Mouse (Mus musculus): ENCODE measurements around the gene Lrrc3c.
A peak's percentile ranks its signal among the peaks of the same experiment; 100 is the strongest.

The Lrrc3c gene

GRCm38 (mm10) chr11:98628706-98629105, 30.6 kb downstream of the Lrrc3c start:
- DNase-seq (ENCODE audit: low read depth), result no peak

DNA sequence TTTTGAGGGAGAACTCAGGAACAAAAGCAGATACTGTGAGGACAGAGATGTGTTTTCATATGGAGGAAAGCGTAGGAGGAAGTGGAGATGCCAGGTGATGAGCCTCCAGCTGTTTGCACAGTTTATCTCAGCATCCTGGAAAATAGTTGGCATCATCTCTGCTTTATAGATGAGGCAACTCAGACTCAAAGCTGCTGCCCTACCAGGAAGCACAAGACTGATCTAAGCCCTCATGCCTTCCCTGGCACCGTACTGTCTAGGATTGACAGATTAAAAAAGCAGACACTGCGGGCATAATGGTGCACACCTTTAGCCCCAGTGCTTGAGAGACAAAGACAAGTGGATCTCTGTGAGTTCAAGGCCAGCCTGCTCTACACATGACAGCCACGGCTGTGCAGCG, 32.6 kb downstream of the Lrrc3c start:
- no peak for DNase-seq (ENCODE audit: low read depth)

DNA sequence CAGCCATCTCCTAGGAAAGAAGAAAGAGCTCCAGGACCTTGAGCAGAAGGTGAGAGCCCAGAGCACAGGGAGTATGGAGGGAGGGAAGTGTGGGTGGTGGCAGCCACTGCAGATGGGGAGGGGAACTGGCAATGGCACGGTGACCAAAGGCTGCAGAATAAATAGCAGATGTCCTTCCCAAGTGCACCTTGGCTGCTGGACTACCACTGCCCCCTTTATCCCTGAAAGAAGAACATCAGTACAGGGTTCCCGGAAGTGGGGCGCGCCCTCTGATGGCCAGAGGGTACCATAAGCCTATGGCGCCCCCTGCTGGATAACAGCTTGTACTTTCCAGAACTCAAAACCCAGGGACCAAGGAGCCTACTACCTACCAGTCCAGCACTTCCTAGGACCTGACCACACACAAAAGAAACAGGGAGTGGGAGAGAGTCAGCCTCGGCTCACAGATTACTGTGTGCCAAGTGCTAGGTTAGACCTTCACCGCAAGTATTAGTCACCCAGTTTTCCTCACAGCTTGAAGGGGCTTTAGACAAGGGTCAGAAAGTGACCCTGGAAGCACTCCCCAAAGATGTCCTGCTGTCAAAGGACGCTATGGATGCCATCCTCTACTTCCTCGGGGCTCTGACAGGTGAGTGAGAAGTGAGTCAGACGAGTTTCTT, 37.4 kb downstream of the Lrrc3c start:
- DNase-seq (ENCODE audit: low read depth), result peak; percentile 18

DNA sequence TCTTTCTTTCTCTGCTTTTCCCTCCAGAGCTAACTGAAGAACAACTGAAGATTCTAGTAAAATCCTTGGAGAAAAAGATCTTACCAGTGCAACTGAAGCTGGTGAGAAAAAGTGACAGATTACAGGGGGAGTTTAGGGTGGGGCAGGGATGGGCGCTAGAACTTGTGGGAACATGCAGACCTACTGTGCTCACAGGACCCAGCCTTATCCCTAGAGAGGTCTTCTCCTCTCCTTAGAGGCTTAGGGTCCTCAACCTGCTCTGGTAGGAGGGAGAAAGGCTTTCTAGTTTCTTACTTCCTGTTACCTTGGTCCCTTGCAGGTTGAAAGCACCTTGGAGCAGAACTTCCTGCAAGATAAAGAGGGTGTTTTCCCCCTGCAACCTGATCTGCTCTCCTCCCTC, 39.4 kb downstream of the Lrrc3c start:
- no peak for DNase-seq (ENCODE audit: low read depth)

DNA sequence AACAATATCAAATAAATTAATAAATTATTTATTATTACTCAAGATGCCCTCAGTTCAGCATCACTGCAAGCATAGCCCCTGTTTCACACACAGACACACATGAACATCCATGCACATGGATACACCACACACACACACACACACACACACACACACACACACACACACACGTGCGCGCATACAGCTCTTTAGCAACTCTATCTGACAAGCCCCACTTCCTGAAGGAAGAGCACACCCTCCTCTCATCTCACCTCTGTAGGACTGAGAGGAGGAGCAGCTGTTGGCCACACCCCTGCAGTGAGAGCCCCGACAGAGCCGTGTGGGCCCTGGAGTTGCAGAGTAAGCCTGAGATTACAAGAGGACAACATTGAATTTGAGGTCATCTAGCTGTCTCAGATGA, 42.0 kb downstream of the Lrrc3c start:
- no peak for DNase-seq (ENCODE audit: low read depth)

DNA sequence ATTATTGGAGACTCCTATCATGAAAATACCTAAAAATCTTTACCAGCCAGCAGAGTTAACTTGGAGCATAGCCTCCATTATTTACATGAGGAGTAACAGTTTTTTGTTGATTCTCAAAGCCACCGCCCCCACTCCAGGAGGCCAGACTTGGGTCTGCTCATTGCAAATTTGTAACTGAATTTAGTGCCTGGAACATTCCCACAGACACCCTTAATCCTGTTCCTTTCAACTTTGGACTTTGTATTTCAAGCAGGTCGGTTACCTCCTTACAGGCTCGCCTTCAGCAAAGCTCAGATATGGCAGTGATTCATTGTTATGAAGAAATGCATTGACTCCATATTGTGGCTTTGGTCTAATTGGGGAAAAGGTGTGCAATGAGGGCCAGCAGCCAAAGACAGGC, 46.7 kb downstream of the Lrrc3c start:
- no peak for DNase-seq (ENCODE audit: low read depth)

- DNase-seq (ENCODE audit: low read depth), result no peak
These were observed 47.9 kb downstream of the Lrrc3c start for GRCm38 (mm10) chr11:98645946-98646345.

DNA sequence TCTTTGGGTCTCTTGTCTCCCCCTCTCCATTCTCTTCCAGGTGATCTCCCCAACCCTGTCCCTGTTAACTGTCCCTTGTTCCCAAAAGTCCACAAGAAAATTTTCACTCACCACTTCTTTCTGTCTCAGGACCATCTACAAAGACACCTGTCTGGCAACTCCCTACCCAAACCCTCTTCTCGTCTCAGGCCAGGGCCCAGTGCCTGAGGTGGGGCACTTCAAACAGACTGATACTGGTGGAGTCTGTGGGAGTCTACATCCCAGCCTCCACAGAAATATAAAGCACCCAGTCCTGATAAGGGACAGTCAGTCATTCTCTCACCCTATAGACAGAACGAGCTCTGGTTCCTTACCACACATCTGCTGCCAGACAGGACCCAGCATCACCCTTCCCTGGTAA, 48.4 kb downstream of the Lrrc3c start, which contains the start of gene Gsdma2:
TSS of gene Gsdma2 (plus strand) at position 301 of the 400 bp plus-strand sequence.
- no peak for DNase-seq (ENCODE audit: low read depth)

All from c-Kit-positive CD71-negative TER-119-negative erythroid progenitor cells, embryonic 14.5 days (primary cell).